Mouse (Mus musculus): Measurements from ENCODE around the gene Rab3c.

Rab3c gene

GRCm38 (mm10) chr13:110184963-110185685 is 95.7 kb downstream of the Rab3c start:
- DNase-seq = no peak

- no peak for DNase-seq
Observed at GRCm38 (mm10) chr13:110175651-110176050, 105.1 kb downstream of the Rab3c start.

GRCm38 (mm10) chr13:110169669-110170068 is 111.1 kb downstream of the Rab3c start:
- no peak for DNase-seq

GRCm38 (mm10) chr13:110169152-110169551 is 111.6 kb downstream of the Rab3c start:
- no peak for DNase-seq

GRCm38 (mm10) chr13:110168570-110168969 is 112.2 kb downstream of the Rab3c start:
- no peak for DNase-seq

- no peak for DNase-seq
Observed at GRCm38 (mm10) chr13:110166622-110167330, 114.0 kb downstream of the Rab3c start.

- DNase-seq = no peak
Observed at GRCm38 (mm10) chr13:110159980-110160379, 120.8 kb downstream of the Rab3c start.

GRCm38 (mm10) chr13:110158588-110159519 is 121.9 kb downstream of the Rab3c start:
- peak; percentile 23 for DNase-seq

GRCm38 (mm10) chr13:110145545-110145944 is 135.3 kb downstream of the Rab3c start:
- DNase-seq = no peak

GRCm38 (mm10) chr13:110145019-110145418 is 135.8 kb downstream of the Rab3c start:
- no peak for DNase-seq

GRCm38 (mm10) chr13:110139339-110139738 is 141.5 kb downstream of the Rab3c start:
- no peak for DNase-seq

- DNase-seq = no peak
Observed at GRCm38 (mm10) chr13:110138644-110139043, 142.2 kb downstream of the Rab3c start.

- DNase-seq = no peak
Observed at GRCm38 (mm10) chr13:110127613-110128258, 153.1 kb downstream of the Rab3c start.

GRCm38 (mm10) chr13:110122825-110123224 is 158.0 kb downstream of the Rab3c start:
- no peak for DNase-seq

GRCm38 (mm10) chr13:110116892-110117291 is 163.9 kb downstream of the Rab3c start:
- no peak for DNase-seq

GRCm38 (mm10) chr13:110116316-110116715 is 164.5 kb downstream of the Rab3c start:
- DNase-seq = no peak

- no peak for DNase-seq
Observed at GRCm38 (mm10) chr13:110114870-110115645, 165.7 kb downstream of the Rab3c start.

GRCm38 (mm10) chr13:110113711-110114110 is 167.1 kb downstream of the Rab3c start:
- no peak for DNase-seq

GRCm38 (mm10) chr13:110097424-110098050 is 183.3 kb downstream of the Rab3c start:
- DNase-seq = no peak

GRCm38 (mm10) chr13:110094998-110095397 is 185.8 kb downstream of the Rab3c start:
- DNase-seq = no peak
